Mouse (Mus musculus): ENCODE results near the gene Gm20388. TPM values are rescaled to one million over a fixed set of nuclear protein-coding genes. Genes with fewer than 3 reads are reported as not detected.
"Not testable (repeated sequence)": the region's sequence is repeated elsewhere in the genome, so short reads cannot be mapped to it uniquely, and the experiment has no call there.

Gene Gm20388
- polyA plus RNA-seq, 1 experiment from 2014 or later: 47.1 TPM

DNA sequence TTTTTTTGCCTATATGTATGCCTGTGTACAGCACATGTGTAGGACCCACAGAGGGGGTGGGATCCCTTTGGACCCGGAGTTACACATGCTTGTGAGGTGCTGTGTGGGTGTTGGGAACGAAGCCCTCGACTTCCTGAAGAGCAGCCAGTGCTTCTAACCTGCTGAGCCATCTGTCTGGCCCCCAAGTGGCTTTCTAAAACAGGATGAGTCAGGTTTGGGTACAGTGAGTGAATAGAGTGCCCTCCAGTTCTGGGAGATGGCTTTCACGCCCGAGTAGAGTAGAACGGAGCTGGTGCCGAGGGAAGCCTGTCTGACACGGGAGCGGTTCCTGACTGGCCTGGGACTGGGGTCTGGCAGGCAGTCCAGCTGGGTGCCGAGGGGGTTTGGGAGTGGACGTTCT is 3588.9 kb downstream of the Gm20388 start:
- Histone ChIP-seq H3K27ac (no peak overlapping the region), H3K36me3 (ENCODE audit: inconsistent target) (peaks cover 88% of the 10 kb centered on the region), H3K4me3 (ENCODE audit: inconsistent target) (no peak overlapping the region), H3K79me2 (ENCODE audit: inconsistent target) (no peaks in the 10 kb centered on the region)
- 96% methylated on average over 11 of the region's 11 CpGs for WGBS (ENCODE audit: missing documents)

DNA sequence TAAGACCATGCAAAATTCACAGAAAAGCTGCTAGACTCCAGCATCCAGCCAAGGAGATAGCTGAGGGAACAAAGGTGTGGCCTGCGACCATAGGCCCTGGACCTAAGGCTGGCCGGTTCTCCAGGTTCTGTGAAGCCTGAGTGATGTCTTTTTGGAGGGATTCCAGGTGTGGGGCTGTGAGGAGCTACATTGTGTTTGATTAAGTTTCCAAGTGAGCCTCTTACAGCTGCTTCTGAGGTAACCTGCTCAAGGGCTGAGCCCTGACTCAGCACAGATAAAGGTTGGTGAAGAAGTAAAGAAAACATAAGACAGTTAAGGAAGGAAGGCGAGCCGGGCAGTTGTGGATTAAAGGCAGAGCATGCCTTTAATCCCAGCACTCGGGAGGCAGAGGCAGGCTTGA is 3591.6 kb downstream of the Gm20388 start:
- H3K27ac ChIP-seq: no peak overlapping the region
- no peaks in the 10 kb centered on the region for H3K79me2 ChIP-seq (ENCODE audit: inconsistent target)
- H3K4me3 ChIP-seq (ENCODE audit: inconsistent target): no peak overlapping the region
- 98% methylated on average over 5 of the region's 5 CpGs for WGBS (ENCODE audit: missing documents)
- H3K36me3 ChIP-seq (ENCODE audit: inconsistent target): peaks cover 73% of the 10 kb centered on the region

DNA sequence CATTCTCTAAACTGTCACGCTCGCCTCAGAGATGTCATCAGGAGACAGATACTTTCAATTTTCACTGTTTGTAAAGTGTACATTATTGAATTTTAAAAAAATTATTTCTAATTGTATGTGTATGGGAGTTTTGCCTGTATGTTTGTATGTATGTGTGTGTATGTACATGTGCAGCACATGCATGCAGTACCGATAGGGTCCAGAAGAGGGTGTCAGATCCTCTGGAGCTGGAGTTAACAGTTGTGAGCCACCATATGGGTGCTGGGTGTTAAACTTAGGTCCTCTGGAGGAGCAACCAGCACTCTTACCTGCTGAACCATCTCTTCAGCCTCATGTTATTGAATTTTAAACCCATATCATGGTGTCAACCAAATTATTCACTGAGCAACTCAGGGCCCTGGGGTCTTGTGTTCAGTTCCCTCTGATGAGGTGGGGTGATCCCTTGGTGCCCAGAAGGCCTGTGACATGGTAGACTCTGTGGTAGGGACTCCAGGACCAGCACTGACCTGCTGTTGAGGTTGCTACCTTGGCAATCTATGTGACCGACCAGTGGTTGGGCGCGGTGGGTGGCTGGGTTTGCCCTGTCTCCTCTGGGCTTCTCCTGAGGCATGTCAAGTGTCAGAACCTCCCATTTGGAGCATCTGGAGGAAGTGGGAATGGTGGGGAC is 3593.3 kb downstream of the Gm20388 start:
- no peak overlapping the region for H3K27ac ChIP-seq
- WGBS (ENCODE audit: missing documents): 97% methylated on average over 6 of the region's 6 CpGs
- H3K36me3 ChIP-seq (ENCODE audit: inconsistent target): peaks cover 65% of the 10 kb centered on the region
- no peaks in the 10 kb centered on the region for H3K79me2 ChIP-seq (ENCODE audit: inconsistent target)
- no peak overlapping the region for H3K4me3 ChIP-seq (ENCODE audit: inconsistent target)

DNA sequence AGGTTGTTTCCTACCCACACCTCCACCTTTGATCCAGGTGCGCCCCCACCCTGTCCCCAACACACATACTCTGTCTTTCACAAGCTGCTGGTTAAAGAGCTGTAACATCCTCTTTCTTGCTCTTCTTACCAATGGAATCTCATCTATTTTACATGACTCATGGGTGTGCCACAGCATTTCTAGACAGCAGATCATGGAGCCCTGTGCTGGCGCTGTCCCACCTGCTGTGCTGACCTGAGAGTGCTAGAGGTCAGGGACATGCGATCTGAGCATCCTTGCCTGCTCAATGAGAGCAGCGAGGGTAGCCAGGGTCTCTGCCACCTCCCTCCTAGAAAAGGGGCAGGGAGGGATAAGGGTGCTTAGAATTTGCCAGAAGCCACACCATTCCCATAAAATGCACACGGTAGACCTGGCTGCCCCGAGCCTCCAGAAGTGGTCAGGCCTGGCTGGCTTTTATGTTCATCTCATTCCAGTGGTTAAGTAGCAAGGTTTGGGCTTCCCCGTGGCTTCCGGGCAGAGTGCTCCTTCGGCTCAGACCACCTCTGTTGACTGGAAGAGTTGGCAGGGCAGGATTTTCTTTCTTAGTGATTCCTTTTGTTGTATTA is 3594.1 kb downstream of the Gm20388 start:
- Histone ChIP-seq H3K27ac (no peak overlapping the region), H3K36me3 (ENCODE audit: inconsistent target) (peaks cover 59% of the 10 kb centered on the region), H3K4me3 (ENCODE audit: inconsistent target) (no peak overlapping the region), H3K79me2 (ENCODE audit: inconsistent target) (no peaks in the 10 kb centered on the region)
- 92% methylated on average over 9 of the region's 9 CpGs for WGBS (ENCODE audit: missing documents)

DNA sequence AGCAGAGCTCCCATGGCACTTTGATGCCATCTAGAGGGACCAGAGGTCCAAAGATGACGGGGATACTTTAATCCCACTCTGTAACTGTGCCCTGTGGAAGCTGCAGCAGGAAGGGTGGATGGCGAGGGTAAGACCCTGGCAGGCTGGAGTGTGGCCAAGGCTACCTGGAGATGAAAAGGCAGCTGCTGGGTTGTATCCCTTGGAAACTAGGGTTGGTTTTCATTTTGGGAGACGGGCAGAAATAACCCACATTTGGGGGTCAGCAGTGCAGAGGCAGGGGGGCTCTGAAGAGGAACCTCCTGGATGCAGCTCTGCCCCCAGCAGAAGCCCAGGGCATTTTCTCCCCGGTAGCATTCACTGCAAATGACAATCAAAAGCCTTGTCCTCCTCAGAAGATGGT is 3594.6 kb downstream of the Gm20388 start:
- Histone ChIP-seq H3K36me3 (ENCODE audit: inconsistent target) (peaks cover 54% of the 10 kb centered on the region), H3K4me3 (ENCODE audit: inconsistent target) (no peak overlapping the region), H3K27ac (no peak overlapping the region), H3K79me2 (ENCODE audit: inconsistent target) (no peaks in the 10 kb centered on the region)
- 99% methylated on average over 4 of the region's 4 CpGs for WGBS (ENCODE audit: missing documents)

DNA sequence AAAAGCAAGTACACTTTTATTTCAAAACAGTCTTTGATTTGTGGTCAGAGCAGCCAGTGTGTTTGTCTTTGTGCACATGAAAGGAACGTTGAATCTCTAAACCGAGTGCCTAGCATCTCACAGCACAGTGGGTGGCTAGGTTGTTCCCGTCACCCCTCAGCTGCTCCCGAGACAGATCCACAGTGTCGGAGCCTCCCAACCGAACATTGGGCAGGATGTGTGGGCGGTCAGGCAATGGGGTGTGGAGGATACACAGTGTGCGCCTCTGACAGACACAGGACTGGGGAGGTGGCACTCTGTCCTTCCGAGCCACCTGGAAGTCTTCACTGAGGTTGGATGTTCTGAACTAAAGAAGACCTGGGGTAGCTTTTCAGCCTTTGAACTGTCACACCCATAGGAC is 3595.1 kb downstream of the Gm20388 start:
- H3K36me3 ChIP-seq (ENCODE audit: inconsistent target): peaks cover 49% of the 10 kb centered on the region
- no peak overlapping the region for H3K27ac ChIP-seq
- H3K79me2 ChIP-seq (ENCODE audit: inconsistent target): no peaks in the 10 kb centered on the region
- 91% methylated on average over 9 of the region's 9 CpGs for whole genome bisulfite sequencing (ENCODE audit: missing documents)
- no peak overlapping the region for H3K4me3 ChIP-seq (ENCODE audit: inconsistent target)

DNA sequence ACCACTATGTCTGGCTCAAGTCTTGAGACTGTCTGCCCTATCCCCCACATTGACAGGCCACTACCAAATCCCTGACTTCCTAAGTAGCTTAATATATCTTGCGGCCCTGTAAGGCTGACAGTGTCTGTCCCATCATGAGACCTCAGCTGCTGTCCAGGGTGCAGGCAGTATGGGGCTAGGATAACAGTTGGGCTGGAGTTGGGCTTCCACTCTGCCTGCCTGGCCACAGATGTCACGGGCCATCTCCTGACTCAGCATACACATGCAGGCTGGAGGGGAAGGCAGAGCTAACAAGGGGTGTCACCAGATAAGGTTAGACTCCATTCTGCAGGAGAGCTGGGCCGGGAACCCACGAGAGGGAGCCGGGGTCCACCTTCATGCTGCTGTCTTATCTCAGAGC is 3596.5 kb downstream of the Gm20388 start:
- Histone ChIP-seq H3K27ac (no peak overlapping the region), H3K79me2 (ENCODE audit: inconsistent target) (no peaks in the 10 kb centered on the region), H3K36me3 (ENCODE audit: inconsistent target) (peaks cover 35% of the 10 kb centered on the region), H3K4me3 (ENCODE audit: inconsistent target) (no peak overlapping the region)
- 93% methylated on average over 4 of the region's 5 CpGs for WGBS (ENCODE audit: missing documents)

DNA sequence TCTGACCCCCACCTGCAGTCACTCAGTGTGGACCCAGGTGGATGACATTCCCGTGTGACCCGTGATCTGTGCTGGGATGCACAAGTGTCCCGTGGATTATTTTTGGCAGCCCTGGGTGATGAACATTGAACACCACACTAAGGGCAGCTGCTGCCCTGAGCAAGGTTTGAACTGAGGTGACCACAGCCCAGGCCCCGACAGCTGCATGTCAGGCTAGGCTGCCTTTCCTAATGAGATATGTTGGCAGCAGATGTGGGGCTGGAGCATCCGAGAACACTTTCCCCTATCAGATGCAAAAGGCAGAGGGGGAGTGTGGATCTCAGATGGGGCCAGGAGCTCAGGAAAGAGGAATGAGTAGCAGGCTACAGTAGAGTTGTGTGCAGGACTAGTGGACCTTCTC is 3600.2 kb downstream of the Gm20388 start:
- WGBS (ENCODE audit: missing documents): 82% methylated on average over 5 of the region's 5 CpGs
- peaks cover 7% of the 10 kb centered on the region for H3K36me3 ChIP-seq (ENCODE audit: inconsistent target)
- H3K27ac ChIP-seq: no peak overlapping the region
- no peaks in the 10 kb centered on the region for H3K79me2 ChIP-seq (ENCODE audit: inconsistent target)
- H3K4me3 ChIP-seq (ENCODE audit: inconsistent target): no peak overlapping the region

DNA sequence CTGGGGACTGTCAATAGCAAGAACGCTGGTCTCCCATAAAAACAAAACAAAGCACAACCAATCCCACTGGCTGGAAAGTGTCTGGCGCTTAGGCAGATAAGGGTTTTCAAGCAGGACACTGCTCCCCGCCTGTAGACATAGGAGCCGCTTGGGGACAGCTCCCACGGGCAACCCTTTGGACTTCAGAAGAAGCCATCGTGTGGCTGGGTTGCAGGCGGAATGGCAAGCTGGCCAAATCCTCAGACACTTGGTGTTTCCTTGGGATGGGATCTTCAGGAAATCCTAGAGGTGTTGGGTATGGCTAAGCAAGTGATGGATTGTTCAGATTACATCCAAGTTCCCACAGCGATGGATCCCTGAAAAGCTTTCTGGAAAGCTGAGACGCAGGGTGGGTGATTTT is 3603.5 kb downstream of the Gm20388 start:
- H3K79me2 ChIP-seq (ENCODE audit: inconsistent target): peaks cover 3% of the 10 kb centered on the region; the same call in 1 of the 2 replicates
- no peak overlapping the region for H3K27ac ChIP-seq
- WGBS (ENCODE audit: missing documents): 32% methylated on average over 9 of the region's 9 CpGs
- no peak overlapping the region for H3K4me3 ChIP-seq (ENCODE audit: inconsistent target)
- H3K36me3 ChIP-seq (ENCODE audit: inconsistent target): no peaks in the 10 kb centered on the region

DNA sequence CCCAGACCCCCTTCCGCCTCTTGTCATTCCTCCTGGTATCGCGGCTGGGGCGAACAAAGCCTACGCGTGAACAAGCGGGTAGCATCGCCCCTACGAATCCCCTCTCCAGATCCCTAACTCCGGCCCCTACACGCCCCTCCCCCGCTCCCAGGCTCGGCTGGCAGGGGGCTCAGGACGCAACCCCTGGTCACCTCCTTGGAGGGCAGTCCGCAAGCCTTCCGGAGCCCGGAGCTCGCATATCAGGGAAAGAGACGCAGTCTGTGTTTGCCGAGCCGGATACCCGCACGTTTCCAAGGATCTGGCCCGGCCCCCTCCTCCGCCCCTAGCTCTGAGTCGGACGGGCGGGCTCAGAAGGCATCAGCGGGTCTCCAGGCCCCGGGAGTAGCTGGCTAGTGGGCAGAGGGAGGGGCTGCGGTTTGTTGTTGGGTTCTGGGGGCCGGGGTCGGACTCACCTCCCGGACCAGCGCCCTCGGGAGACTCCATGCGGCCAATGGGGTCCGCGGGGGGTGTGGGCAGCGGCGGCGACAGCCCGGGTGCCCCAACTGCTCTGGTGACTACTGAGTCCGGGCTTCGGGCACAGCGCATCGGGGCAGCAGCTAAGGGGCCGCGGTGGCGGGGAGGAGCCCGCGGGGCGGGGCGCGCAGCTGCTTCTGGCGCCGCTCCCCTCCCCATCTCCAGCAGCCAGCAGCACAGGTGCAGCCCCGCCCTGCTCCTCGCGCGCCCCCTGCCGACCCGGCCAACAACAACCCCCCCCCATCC is 3604.3 kb downstream of the Gm20388 start, which contains the start of gene Dbndd1:
Gene Dbndd1, minus strand, starts transcription at position 683 of the 759 bp plus-strand sequence.
- no peak within 1 kb of the TSS for H3K27ac ChIP-seq
- no peak within 1 kb of the TSS for H3K4me3 ChIP-seq (ENCODE audit: inconsistent target)
- 3% methylated on average over 41 of the region's 63 CpGs for WGBS (ENCODE audit: missing documents)
- H3K36me3 ChIP-seq (ENCODE audit: inconsistent target): no peaks in the 10 kb centered on the region
- peaks cover 9% of the 10 kb centered on the region; the same call in 1 of the 2 replicates for H3K79me2 ChIP-seq (ENCODE audit: inconsistent target)

DNA sequence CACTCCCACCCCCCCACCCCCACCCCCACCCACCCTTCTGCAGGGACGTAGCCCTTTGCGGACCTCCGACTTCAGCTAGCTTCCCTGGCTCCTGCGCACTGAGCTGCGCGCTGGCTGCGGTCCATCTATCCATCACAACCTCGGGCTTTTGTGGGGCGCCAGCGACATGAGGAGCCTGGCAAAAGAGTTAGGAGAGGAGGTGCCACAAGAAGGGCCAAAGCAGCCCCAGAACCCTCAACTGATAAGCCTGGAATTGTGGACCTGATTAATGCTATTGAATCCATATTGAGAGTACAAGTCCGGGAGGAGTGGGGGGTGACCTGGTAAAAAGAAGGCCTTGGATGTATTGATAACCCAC is 3604.9 kb downstream of the Gm20388 start:
- H3K4me3 ChIP-seq (ENCODE audit: inconsistent target): no peak overlapping the region
- H3K27ac ChIP-seq: no peak overlapping the region
- 4% methylated on average over 11 of the region's 11 CpGs for WGBS (ENCODE audit: missing documents)
- no peaks in the 10 kb centered on the region for H3K36me3 ChIP-seq (ENCODE audit: inconsistent target)
- peaks cover 9% of the 10 kb centered on the region; the same call in 1 of the 2 replicates for H3K79me2 ChIP-seq (ENCODE audit: inconsistent target)

DNA sequence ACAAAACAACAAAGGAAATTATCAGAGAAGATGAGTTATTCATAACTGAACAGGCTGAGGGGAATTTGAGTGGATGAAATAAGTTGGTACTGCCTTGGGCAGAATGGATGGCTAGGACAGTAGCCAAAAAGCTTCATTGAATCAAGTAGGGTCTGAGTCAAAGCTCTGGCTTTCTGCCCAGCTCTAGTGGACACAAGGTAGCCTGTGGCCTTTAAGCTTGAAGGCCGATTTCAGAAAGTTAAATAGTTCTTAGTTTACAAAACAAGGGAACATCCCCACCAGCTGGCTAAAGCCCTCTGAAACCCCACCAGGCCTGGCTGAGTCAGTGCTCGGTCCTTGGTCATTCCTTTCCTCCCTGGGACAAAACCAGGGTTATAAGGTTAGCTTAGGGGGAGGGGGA is 3606.0 kb downstream of the Gm20388 start:
- H3K4me3 ChIP-seq (ENCODE audit: inconsistent target): no peak overlapping the region
- H3K79me2 ChIP-seq (ENCODE audit: inconsistent target): peaks cover 9% of the 10 kb centered on the region; the same call in 1 of the 2 replicates
- no peak overlapping the region for H3K27ac ChIP-seq
- 83% methylated on average over 2 of the region's 2 CpGs for WGBS (ENCODE audit: missing documents)
- peaks cover 10% of the 10 kb centered on the region; the same call in 1 of the 2 replicates for H3K36me3 ChIP-seq (ENCODE audit: inconsistent target)

DNA sequence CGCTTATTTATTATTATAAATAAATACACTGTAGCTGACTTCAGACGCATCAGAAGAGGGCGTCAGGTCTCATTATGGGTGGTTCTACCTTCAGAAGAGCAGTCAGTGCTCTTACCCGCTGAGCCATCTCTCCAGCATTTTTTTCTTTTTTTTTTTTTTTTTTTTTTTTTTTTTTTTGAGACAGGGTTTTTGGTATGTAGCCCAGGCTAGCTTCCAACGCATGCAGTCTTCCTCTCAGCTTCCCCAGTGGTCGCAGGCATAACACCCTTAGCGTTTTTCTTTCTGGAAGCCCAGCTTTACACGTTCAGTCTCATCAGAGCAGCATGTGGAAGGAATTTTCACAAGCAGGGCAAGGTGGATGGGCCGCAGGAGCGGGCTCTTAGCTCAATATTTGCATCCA is 3607.5 kb downstream of the Gm20388 start:
- 34% methylated on average over 10 of the region's 10 CpGs for WGBS (ENCODE audit: missing documents)
- peaks cover 26% of the 10 kb centered on the region; the same call in 1 of the 2 replicates for H3K36me3 ChIP-seq (ENCODE audit: inconsistent target)
- H3K27ac ChIP-seq: no peak overlapping the region
- peaks cover 9% of the 10 kb centered on the region; the same call in 1 of the 2 replicates for H3K79me2 ChIP-seq (ENCODE audit: inconsistent target)
- peak overlapping the region; percentile 90; the same call in 1 of the 2 replicates for H3K4me3 ChIP-seq (ENCODE audit: inconsistent target)

DNA sequence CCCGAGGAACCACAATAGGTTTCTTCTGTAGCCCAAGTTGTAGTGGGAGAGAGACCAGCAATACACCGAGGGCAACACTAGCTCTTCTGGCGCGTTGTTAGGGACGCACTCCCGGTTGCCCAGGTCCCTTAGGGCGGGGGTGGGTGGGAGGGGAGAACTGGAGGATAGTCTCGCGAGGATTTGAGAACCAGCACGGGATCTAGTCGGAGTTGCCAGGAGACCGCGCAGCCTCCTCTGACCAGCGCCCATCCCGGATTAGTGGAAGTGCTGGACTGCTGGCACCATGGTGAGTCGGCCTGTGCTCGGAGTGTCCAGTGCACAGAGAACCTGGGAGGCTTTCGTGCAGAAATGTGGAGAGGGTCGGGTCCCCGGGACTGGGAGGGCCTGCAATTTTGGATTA is 3608.0 kb downstream of the Gm20388 start, which contains the start of gene Gas8:
Gene Gas8, plus strand, starts transcription at position 168 of the 400 bp plus-strand sequence.
- Histone ChIP-seq H3K79me2 (ENCODE audit: inconsistent target) (peaks cover 9% of the 10 kb centered on the region; the same call in 1 of the 2 replicates), H3K36me3 (ENCODE audit: inconsistent target) (peaks cover 30% of the 10 kb centered on the region; the same call in 1 of the 2 replicates), H3K4me3 (ENCODE audit: inconsistent target) (peak within 1 kb of the TSS; percentile 90), H3K27ac (peak within 1 kb of the TSS; percentile 12; the same call in 1 of the 2 replicates)
- WGBS (ENCODE audit: missing documents): 0% methylated on average over 12 of the region's 20 CpGs

DNA sequence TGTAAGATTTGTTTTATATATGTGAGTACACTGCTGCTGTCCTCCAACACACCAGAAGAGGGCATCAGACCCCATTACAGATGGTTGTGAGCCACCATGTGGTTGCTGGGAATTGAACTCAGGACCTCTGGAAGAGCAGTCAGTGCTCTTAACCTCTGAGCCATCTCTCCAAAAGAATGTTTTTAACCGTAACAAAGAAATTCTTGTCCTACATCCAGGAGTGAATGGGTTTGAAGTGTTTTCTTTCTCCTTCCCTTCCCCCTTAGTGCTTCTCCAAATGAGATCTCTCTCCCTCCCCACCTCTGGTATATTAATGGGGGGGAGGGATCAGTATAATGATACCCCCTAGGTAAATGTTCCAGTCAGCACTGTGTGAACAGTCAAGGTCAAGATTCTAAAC is 3609.4 kb downstream of the Gm20388 start:
- not testable (repeated sequence) for H3K79me2 ChIP-seq (ENCODE audit: inconsistent target); H3K27ac ChIP-seq; H3K4me3 ChIP-seq (ENCODE audit: inconsistent target)
- WGBS (ENCODE audit: missing documents): 100% methylated on average over 1 of the region's 1 CpGs
- H3K36me3 ChIP-seq (ENCODE audit: inconsistent target): peaks cover 42% of the 10 kb centered on the region; the same call in 1 of the 2 replicates

All from macrophage (primary cell).